Mouse (Mus musculus): Measurements from ENCODE around the gene Gpr156.

DNA sequence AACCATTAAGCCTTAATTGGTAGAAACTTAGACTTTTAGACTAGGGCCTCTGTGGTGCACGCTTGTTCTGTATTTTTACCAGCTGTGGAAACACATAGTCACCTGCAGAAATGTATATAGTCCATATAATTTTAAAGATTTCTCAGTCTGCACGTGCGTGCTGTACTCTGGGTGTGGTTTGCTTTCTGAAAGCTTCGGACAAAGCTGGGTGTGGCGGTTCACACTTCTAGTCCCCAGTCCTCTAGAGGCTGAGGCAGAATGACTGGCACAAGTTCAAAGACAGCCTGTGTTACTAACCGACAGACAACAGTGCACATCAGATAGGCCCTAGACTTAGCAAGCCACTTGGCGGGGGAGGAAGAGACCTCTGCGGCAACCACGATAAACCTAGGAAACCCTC lies 116.3 kb downstream of the Gpr156 start:
- no peak for TF ChIP-seq CTCF (IDR thresholded peaks at IDR 0.05; ENCODE audit: insufficient read depth, low read length)
- no peak for TF ChIP-seq POLR2A (IDR thresholded peaks at IDR 0.05; ENCODE audit: borderline replicate concordance, extremely low read depth, low read depth, low read length)
